Mouse (Mus musculus) cerebellum, adult 9-10 months (tissue): ENCODE data around the gene Wnt5a.

Experiments
- DNase-seq: peaks from one replicate; pipeline ENCODE4 v3.0.0; 2022

The Wnt5a gene

DNA sequence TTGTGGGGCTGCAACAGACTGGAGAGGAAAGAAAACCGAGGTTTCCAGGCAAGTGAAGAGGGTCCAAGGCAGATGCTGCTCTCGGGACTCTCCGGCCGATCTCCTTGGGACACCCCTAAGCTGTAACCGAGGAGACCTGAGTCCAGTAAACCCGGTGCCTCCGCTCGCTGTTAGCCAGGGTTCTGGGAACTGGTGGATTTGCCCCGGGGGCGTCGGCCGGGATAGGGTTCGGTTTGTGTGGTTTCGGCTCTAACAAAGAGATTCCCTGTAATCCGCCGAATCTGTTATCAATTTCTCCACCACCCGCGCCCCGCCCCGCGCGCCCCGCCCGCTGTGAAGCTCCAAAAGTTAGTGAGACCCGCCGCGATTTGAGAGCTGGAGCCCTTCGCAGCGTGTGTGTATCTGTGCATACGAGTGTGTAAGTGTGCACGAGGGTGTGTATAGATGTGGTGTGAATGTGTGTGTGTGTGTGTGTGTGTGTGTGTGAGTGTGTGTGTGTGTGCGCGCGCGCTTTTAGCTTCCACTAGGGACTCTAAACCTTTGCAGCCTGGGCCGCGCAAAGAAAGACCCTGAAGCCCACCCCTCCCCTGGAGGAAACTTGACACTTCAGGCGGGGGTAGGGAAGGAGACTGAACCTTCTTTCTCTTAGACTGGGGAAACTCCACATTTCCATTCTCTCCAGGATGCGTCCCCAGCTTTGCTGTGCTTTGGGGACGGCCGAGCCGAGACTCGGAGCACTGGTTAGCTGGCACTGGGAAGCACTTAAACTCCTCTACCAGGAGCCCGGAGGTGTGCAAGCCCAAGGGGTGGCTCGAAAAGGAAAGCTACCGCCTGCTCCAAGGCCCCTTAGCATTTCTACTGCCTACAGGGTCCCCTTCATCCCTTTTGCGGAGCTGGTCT lies 5.1 kb downstream of the Wnt5a start:
- DNase-seq = no peak

DNA sequence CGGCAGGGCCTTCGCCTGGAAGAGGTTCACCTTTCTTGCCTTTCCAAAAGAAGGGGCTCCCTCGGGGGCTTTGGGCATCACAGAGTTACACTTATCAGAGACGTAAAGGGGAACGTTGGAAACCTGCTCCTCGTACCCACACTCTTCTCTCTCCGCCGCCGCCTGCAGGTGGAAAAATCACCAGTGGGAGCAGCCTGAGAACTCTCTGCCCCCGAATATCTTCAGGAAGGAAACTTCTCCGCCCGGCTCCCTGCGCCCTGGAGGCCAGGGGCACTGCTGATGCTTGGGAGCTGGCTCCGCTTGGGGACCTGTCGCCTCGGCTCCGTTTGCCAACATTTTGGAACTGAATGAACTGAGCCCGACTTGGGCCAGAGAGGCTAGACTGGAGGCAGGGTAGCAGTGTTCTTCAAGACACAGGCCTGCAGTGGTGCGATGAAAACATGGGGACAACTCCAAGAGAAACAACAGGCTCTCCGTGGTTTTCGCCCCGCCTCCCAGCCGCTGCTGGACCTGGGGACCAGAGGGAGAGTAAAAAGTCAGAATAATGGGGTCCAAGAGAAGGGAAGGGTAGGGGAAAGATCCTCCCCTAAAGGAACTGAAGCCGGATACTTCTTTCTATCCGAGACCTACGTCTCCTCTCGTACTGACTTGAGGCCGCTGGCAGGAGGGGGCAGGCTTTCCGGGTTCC lies 5.9 kb downstream of the Wnt5a start:
- no peak for DNase-seq

DNA sequence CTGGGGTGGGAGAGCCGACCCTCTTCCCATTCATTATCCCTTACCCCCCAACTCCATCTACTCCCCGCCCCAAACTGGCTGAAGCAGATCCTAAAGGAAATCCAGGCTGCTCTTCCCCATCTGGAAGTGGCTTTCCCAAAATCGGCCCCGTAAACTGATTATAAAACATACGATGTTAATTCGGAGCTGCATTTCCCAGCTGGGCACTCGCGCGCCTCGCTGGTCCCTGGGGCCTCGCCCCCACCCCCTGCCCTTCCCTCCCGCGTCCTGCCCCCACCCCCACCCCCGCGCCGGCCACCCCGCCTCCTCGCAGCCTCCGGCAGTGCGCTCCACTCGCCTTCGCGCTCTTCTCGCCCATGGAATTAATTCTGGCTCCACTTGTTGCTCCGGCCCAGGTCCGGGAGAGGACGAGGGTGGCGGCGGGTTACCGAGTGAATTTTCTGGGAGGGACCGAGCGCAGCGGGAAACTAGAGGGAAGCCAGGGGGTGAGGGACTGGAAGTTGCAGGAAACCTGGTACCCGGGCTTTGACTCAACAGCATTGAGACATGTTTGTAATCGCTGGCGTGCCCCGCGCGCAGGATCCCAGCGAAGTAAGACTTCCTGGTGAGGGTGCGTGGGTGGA lies 6.6 kb downstream of the Wnt5a start:
- no peak for DNase-seq

DNA sequence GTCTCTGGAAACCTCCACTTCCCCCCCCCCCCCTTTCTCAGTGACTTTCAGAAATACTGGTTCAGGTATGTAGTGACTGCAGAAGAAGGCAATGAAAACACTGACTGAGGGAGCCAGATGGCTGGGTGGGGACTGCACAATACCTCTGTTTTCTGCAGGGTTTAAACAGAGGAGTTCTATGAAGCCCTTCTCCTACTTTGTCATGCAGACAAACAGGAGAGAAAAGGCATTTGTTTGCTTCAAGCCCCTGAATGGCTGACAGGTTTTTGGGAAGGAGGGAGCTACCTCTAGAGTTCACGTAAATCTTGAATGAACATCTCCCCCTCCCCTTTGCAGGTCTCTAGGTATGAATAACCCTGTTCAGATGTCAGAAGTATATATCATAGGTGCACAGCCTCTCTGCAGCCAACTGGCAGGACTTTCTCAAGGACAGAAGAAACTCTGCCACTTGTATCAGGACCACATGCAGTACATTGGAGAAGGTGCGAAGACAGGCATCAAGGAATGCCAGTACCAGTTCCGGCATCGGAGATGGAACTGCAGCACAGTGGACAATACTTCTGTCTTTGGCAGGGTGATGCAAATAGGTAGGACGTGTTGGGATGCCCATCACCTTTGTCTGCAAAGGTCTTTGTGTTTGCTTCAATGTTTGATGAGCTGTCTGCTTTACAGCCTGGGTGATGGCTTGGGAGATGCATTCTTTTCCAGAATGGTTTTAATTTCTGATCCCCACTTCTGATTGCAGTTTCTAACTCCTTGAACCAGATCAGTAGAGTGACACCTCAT lies 8.4 kb downstream of the Wnt5a start:
- DNase-seq = no peak

DNA sequence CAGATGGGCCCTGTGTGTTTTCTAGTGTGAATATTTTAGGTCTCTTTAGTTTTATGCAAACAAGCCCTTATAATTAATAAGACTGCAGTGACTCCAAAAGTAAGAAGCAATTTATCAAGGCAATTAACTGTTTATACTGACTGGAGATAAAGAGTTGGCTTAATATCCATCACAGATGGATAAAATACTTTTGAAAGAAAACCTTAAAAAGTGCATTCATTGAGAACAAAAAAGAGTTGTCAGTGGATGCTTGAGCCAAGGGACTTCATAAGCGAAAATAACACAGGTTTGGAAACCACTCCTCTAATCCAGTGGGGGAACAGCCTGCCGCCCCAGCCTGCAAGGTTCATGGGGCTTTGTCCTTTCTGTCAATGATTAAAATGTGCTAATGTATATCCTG lies 9.6 kb downstream of the Wnt5a start:
- DNase-seq = no peak

DNA sequence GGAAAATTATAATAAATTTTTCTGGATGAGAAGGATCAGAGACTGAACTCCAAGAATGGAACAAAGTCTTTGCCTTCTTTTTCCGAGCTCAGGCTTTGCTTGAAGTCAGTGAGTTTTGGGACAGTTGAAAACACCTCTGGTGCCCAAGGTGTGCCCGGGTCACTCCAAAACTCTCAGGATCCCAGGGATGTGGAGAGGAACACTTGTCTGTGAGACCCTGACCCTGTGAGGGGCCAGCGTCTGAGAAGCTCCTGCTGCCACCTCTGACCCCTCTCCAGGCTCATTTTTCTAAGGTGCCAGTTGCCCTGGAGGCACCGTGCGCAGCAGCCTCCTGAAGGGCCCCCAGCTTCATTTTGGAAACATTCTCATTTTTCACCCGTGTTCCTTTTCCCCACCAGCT lies 10.8 kb downstream of the Wnt5a start:
- DNase-seq = no peak

DNA sequence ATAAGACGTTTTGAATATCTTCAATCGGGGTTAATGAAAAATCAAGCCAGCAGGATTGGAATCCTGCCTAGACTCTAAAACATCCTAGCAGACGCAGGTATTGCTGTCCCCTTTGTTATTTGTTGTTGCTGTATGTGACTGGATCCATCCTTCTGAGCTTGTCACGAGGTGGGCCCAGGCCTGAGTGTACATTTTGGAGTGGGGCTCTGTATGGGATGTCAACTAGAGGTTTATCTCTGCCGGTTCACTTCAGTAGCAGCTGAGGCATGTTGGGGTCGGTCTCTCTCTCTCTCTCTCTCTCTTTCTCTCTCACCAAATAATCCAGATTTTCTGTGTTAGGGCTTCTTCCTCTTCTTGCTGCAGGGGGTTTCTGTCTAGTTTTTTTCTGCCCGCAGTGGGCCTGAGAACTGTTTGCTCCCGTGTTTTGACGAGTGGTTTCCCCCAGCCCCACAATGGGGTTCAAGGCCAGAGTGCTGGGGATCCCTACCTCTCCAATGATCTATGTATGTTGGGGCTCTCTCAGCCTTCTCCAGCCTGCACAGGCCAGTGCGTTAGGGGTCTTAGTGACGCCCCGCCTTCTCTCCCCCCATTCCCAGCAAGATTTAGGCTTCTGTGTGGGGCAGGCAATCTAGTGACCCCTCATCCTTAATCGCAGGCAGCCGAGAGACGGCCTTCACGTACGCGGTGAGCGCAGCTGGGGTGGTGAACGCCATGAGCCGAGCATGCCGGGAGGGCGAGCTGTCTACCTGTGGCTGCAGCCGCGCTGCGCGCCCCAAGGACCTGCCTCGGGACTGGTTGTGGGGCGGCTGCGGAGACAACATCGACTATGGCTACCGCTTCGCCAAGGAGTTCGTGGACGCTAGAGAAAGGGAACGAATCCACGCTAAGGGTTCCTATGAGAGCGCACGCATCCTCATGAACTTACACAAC lies 13.3 kb downstream of the Wnt5a start:
- no peak for DNase-seq

DNA sequence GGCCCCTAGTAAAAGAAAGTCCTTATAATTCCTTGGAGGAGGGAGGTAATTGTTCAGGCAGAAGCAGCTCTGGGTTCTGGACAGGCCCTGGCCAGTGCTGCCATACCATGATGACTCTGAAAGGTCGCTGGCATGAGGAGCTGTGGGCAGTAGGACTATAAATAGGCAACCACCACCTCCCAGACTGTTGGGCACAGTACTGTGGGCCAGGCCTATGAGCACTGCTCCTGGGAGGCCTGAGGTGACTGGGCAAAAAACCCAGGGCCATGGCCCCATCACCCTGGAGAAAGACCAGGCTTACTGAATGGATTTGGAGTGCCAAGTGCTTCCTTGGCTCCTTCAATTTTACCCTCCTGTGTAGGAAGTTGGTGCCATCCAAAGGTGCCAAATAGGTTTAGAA lies 16.6 kb downstream of the Wnt5a start:
- DNase-seq = no peak

DNA sequence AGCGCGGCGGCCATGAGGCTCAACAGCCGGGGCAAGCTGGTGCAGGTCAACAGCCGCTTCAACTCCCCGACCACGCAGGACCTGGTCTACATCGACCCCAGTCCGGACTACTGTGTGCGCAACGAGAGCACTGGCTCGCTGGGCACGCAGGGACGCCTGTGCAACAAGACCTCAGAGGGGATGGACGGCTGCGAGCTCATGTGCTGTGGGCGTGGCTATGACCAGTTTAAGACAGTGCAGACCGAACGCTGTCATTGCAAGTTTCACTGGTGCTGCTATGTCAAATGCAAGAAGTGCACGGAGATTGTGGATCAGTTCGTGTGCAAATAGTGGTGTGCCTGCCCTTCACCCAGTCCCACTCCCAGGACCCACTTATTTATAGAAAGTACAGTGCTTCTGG lies 18.1 kb downstream of the Wnt5a start:
- DNase-seq = no peak

DNA sequence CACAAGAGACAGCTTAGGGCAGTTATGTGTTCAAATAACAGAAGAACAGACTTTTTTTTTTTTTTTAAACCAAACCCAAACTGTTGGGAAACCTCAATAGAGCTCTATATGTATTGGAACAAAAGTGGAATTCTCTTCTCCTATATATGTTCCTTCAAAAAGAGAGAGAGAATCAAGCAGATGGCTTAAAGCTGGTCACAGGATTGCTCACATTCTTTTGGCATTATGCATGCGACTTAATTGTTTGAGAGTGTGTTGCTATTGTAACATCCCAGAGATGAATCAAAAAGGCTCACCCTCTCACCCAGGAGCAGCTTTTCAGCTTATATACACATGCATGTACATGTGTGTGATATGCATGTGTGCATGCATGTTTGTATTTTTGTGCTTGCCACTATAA lies 21.0 kb downstream of the Wnt5a start:
- DNase-seq = no peak

DNA sequence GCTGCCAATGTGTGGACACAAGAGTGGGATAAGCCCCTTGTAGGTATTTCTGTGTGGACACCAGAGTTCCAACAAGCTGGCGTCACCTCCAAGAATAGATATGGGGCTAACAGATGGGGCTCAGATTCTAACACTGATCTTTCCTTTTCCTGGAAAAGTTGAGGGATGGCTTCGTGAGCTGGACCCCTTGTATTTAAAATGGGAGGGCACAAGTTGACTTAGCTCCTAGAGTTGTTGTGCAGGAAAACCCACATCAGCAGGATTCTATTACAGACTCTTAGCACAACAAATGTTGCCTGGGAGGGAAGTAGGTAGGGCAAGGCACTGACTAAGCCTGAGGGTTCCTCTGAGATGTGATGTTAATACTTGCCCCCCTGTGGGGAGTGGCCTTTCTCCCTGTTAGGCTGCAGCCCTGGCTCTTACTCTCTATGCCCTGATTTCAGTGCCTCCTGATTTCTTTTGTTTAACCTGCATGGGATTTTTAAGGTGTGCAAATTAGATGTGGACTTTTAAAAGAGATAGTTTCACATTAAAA lies 23.7 kb downstream of the Wnt5a start:
- no peak for DNase-seq

DNA sequence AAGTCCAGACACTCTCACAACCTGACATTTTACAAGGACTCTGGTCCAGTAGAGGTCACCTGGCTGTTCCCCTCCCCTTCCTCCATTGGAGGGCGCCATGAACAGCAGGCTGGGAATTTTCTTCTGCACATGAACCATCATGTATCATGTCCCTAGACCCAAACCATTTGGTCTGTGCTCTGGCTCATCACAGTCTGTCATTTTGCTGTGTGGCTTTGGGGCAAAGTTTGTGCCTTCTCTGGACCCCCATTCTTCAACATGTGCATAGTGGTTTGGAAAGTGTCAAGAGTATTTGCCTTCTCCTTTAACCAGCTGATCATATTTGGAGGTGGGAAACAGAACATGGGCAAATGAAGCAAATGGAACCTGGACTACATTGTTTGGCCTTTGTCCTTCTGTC lies 27.0 kb downstream of the Wnt5a start:
- no peak for DNase-seq

DNA sequence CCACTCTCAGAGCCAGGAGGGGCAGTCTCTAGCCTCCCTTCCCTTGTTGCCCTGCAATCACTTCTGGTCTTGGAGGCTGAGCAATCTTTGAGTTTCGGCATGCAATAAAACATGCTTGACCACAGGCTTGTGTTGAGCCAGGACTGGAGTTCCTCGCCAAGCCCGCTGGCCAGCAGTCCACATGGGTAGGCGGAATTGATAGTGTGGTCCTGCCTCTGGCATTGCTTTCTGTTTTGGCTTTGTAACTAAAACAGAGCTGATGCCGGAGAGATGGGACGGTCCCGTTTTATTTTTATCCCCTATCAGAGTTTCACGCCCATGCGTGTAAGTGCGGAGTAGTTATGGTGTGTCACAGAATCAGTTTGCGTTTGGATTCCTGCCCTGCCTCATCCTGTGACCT lies 28.4 kb downstream of the Wnt5a start:
- no peak for DNase-seq

DNA sequence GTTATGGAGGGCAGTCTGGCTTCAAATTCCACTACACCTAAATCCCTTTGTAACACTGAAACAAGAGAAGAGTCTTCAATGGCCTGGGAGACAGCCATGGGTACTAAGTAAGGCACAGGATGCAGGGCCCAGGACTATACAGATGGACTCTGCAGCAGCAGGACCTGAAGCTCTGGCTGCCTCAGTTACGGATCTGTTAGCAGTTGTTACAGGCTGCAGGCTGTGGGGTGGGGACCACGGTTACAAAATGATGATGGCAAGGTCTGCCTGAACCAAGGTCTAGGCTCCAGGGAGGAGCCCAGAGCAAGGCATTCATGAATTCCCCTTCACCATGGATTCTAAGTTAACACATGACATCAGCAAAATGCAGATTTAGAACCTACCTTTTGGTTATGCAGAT lies 29.3 kb downstream of the Wnt5a start:
- DNase-seq = no peak

DNA sequence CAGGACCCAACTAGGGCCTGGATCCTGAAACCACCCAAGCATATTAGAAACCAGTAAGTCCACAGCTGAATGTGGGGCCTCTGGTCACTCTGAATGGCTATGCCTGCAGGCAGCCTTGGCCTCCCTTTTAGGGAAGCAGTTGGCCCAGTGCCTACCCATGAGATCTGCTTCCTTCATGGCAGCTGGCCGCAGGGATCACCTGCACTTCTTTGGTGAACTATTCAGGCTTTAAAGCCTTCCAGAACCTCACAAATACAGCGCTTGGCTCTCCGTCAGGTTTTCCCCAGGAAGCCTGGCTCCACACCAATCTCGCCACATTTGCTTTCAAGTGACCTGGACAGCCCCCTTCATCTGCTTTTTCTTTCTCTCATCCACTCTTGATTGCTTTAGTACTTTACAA lies 31.3 kb downstream of the Wnt5a start:
- DNase-seq = peak; percentile 72

DNA sequence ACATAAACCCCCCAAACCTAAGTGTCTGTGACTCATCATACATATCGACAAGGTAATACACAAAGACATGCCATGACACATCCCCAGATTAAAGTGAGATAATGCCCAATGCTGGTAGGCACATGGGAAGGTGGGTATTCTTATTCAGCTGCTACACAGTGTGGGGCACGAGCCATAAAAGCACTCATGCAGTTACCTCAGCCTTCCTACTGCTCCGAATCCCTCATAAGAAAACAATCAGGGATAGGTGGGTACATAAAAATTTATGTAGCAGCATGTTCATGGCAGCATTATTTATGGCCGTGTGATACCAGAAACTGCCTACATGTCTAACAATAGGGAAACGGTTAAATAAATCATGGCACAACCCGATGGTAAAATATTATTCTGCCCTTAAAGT lies 35.0 kb downstream of the Wnt5a start:
- DNase-seq = no peak

DNA sequence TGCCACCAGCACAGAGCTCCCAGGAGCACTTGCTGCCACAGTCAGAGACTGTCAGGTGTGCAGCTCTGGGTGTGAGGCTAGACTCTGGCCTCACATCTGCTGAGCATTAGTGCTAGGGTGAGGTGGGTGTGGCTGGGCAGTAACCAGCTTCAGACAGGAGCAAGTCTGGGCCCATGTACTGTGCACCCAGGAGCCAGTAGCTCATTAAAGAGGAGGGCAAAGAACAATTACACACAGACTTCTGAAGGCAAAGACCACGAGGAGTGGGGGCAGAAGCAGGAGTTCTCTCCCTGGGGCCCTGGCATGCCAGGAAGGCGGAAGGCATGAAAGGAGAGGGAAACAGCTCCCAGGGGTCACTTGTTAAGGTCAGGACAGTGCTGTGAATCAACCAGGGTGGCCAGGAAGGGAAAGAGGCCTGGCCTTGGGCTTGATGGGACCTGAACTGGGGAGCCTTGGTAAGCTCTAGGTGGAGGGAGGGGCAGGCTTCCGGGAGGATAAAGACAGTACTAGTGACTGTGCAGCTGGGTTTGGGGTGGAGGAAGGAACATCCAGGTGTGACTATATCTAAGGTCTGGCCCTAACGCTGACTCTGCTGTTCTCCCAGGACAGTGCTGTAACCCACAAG lies 37.7 kb downstream of the Wnt5a start:
- DNase-seq = no peak

DNA sequence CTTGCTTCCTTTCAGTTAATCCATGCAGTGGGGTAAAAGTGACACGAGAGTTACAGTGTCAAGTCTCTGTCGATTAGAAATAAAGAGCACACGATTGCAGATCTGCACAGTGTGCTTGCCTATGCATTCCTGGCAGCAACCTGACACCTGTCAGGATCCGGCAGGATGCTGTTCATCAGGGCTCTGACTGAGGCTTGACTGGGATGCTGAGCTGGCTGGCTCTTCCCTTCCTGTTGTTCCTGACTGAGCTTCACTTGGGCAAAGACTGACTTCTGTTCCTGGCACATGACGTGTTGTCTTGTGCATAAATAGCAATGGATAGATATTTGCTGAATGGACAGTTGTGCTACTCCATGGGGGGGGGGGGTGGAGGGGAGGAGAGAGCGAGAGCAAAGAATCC lies 57.3 kb downstream of the Wnt5a start:
- DNase-seq = no peak
